Mouse (Mus musculus) B cell, adult (primary cell): ENCODE results near the gene Acvr1c. TPM values are rescaled to one million over a fixed set of nuclear protein-coding genes. Genes with fewer than 3 reads are reported as not detected.

Experiments
- total RNA-seq: library from RNA; stranded (reverse); gene quantifications from 4 replicates; pipeline ENCODE4 v1.2.4, GENCODE M21; 2023; ENCODE audit not compliant: inconsistent age

Gene Acvr1c
- total RNA-seq, result not detected in 4 replicates

DNA sequence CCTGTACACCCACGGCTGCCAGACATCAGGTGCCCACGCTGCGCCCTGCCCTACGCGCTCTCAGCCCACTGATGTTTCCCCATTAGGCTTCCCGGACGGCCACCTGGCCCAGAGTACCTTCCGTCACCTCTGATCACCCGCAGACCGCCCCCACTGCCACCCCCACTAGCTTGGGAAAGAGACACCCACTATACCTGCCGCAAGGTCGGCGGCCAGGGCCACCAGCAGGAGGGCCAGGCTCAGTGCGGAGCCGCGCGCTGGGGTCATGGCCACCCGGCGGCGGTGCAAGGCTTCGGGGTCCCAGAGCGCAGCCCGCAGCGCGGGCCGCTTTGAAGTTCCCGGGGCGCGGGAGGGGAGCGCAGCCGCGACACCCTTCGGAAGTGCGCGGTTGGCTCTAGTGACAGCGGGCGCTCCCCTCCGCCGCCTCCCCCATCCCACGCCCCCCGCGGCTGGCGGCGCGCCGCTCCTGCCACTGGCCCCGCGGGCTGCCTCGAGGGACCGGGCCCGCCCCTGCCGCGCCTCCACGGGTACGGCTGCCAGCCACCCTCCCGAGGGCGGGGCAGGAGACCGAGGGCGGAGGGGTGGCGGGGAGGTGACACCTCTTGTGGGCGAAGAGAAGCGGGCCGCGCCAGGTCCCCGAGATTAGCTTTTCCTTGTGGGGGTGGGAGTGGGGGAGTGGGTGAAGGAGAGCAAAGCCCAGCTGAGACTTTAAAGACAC lies at the start of gene Acvr1c:
Gene Acvr1c, minus strand, starts transcription at position 482 of the 718 bp plus-strand sequence.

Other genes with a start within 250 kb of the Acvr1c start
- gene Cytip, start 162.4 kb downstream of the Acvr1c start, total RNA-seq, result 499 to 540 TPM (median 516 TPM) in 4 replicates
- gene Gm17409, start 112.2 kb upstream of the Acvr1c start, total RNA-seq, result not detected in 4 replicates
- gene Acvr1, start 209.3 kb upstream of the Acvr1c start, total RNA-seq, result not detected in 4 replicates
- gene Upp2, start 209.4 kb upstream of the Acvr1c start, total RNA-seq, result not detected in 4 replicates